9 mouse cellular contexts compared by ENCODE assay signal in the genomic region with DNA sequence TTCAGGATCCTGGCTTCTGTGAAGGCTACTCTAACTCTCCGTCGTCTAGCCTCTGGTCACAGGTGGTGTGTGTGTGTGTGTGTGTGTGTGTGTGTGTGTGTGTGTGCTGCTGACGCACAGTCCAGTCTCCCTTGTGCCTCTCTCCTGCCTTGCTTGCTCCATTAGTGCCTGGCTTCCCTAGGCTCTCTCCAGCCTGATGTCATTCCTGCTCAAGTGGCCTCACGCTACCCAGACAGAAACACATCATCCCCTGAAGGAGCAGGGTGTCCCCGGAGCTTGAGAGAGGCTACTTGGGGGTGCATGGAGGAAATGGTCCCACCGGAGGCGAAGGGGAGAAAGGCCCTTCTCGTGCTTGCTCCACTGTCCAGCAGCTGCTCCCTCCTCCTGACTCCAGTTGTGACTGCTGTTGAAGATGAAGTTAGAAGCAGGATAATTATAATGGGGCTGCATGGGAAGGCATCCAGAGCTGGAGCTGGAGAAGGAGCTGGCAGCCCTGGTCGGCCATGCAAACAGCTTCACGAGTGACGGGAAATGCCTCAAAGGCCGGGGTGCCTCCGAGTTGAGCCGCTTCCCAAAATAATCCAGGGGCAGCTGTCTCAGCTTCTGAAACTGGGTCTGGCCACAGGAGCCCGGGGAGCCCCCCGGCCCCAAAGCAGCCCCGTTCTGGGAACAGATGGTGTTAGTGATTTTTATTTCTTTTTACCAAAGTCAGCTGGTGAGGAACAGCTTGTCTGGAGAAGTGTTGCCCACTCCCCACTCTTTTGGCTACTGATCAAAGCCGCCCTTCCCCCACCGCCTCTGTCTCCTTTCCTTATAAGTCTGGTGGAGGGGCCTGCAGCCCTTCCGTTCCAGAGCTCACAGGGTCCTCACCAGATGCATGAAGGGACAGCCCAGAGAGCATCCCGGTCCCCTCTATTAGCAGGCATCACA. TPM values are rescaled to one million over a fixed set of nuclear protein-coding genes. Genes with fewer than 3 reads are reported as not detected.
DNase-seq lines count a peak whose midpoint lies in the region; ATAC-seq lines count a peak whose summit lies in the region.
"Had no signal": no experiment of that assay in that cellular context is flagged by ENCODE, and none has a peak within 500 bp of the region (broad histone marks: within the 10 kb centered on the region; RNA-seq: fewer than 3 reads in every experiment).

No protein-coding gene starts in this region.

- H3K9ac ChIP-seq in lung, embryonic 15.5 days, result no peak overlapping the region

- no peak for DNase-seq in lung, postnatal 36 days
- DNase-seq in frontal cortex, postnatal 36 days (ENCODE audit: low spot score in 2 of 2), result peak; percentile 25
- peak; percentile 54 to 66 for DNase-seq in layer of hippocampus, postnatal 36 days
- DNase-seq in right cerebral cortex, postnatal 4 days, result peak; percentile 92
- no peak for DNase-seq in embryo, embryonic 9.5 days (ENCODE audit: extremely low spot score)
- no peak for DNase-seq in adipocyte (ENCODE audit: low spot score)
- DNase-seq: cerebellum, adult 8-10 months; liver had no signal

- ATAC-seq in lung, embryonic 15.5 days (ENCODE audit: borderline replicate concordance, extremely low read depth, low FRiP score, low TSS enrichment), result peak; percentile 70

- no peaks in the 10 kb centered on the region for H3K9me3 ChIP-seq in lung, embryonic 15.5 days

- WGBS in lung, embryonic 15.5 days, result 40% methylated on average over 21 of the region's 21 CpGs

- peak overlapping the region; percentile 56 for H3K27ac ChIP-seq in lung, embryonic 15.5 days

- H3K27me3 ChIP-seq in lung, embryonic 15.5 days, result no peaks in the 10 kb centered on the region

- H3K4me1 ChIP-seq in lung, embryonic 15.5 days, result peaks cover 17% of the 10 kb centered on the region

- no peak overlapping the region for H3K4me3 ChIP-seq in lung, embryonic 15.5 days

- no peak overlapping the region for H3K4me2 ChIP-seq in lung, embryonic 15.5 days

- no peaks in the 10 kb centered on the region for H3K36me3 ChIP-seq in lung, embryonic 15.5 days

RNA-seq across cellular contexts. Expression of a gene that starts 28.4 kb away (rescaled TPM):
- polyA plus RNA-seq in lung, embryonic 15.5 days (2015; fragmentation: Nextera tagmentation; extraction: Ambion mirVana), result 2.9 and 5.4 TPM in 2 replicates
- 10 to 100 TPM; 15.8 to 24.3 TPM for total RNA-seq in layer of hippocampus, postnatal 36 days (2021)

Comparison
In these comparisons a context has a peak if more than half of its experiments do, and no peak if none do; other contexts are left out.
1. DNase-seq: peak in frontal cortex, postnatal 36 days (2 of 2), layer of hippocampus, postnatal 36 days (2 of 2) and right cerebral cortex, postnatal 4 days (single experiment); none in lung, postnatal 36 days (single experiment), embryo, embryonic 9.5 days (single experiment) and adipocyte (single experiment).